Mouse (Mus musculus): ENCODE measurements around the gene Majin. TPM values are rescaled to one million over a fixed set of nuclear protein-coding genes. Genes with fewer than 3 reads are reported as not detected.

Majin gene
- polyA plus RNA-seq, 1 experiment, result not detected

DNA sequence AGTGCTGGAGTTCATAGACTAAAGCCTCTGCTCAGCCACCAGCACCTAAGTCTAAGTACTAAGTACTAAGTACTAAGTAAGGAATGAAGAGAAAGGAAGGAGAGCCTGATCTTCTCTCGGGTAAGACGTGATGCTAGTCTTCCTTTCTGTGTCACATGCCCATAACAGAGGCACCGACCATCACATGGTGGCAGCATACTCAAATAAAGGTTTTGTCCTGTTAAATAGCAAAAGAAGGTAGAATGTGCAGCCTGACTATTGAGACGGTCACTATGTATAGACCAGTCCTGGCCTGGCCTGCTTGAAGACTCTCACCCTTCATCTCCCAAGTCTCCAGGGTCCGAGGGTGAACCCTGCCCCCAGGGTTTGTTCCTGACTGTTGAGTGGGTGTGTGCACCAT is 39.3 kb upstream of the Majin start:
- no peaks in the 10 kb centered on the region for H3K79me3 ChIP-seq (ENCODE audit: low read depth)
- H3K36me3 ChIP-seq (ENCODE audit: control insufficient read depth, insufficient read depth), result no peaks in the 10 kb centered on the region
- no peak overlapping the region for H3ac ChIP-seq (ENCODE audit: control insufficient read depth, insufficient read length, low read depth)
- no peak overlapping the region for H3K4me3 ChIP-seq (ENCODE audit: insufficient read depth, poor library complexity, severe bottlenecking)
- TF ChIP-seq USF1 (IDR thresholded peaks at IDR 0.05; ENCODE audit: low read depth) (peak; percentile 3), FOSL1 (IDR thresholded peaks at IDR 0.05; ENCODE audit: insufficient read depth, low read length, poor library complexity, severe bottlenecking) (no peak)
- peaks cover 14% of the 10 kb centered on the region for H3K27me3 ChIP-seq (ENCODE audit: control insufficient read depth, insufficient read depth, insufficient read length)
- H3K79me2 ChIP-seq (ENCODE audit: control insufficient read depth, insufficient read depth), result peaks cover 8% of the 10 kb centered on the region

DNA sequence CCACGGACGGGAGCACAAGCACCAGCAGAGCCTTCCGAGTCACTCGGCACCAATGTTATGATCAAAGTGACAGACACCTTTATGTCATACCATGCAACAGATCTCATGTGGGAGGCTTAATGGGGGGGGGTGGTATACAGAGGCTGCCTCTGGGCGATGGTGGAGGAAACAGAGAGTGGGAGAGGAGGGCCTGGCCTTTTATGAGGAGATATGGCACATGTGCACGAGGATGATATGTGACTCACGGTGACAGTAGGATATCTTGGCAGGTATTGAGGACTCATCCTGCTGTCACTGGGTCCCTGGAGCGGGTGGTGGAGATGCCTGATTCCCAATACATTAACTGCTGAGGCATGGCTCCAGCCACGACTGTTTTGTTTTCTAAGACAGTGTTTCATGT is 29.0 kb upstream of the Majin start:
- no peaks in the 10 kb centered on the region for H3K79me3 ChIP-seq (ENCODE audit: low read depth)
- H3K4me3 ChIP-seq (ENCODE audit: insufficient read depth, poor library complexity, severe bottlenecking), result no peak overlapping the region
- H3K36me3 ChIP-seq (ENCODE audit: control insufficient read depth, insufficient read depth), result no peaks in the 10 kb centered on the region
- no peak overlapping the region for H3ac ChIP-seq (ENCODE audit: control insufficient read depth, insufficient read length, low read depth)
- no peaks in the 10 kb centered on the region for H3K79me2 ChIP-seq (ENCODE audit: control insufficient read depth, insufficient read depth)
- TF ChIP-seq USF1 (IDR thresholded peaks at IDR 0.05; ENCODE audit: low read depth) (no peak), FOSL1 (IDR thresholded peaks at IDR 0.05; ENCODE audit: insufficient read depth, low read length, poor library complexity, severe bottlenecking) (no peak), MAX (IDR thresholded peaks at IDR 0.05) (no peak), MYOG (IDR thresholded peaks at IDR 0.05; ENCODE audit: control insufficient read depth, extremely low read depth, insufficient read length) (no peak), CEBPB (IDR thresholded peaks at IDR 0.05; ENCODE audit: low read depth) (no peak), CTCF (IDR thresholded peaks at IDR 0.05; ENCODE audit: control insufficient read depth, insufficient read depth, insufficient read length) (no peak), MYOD1 (IDR thresholded peaks at IDR 0.05; ENCODE audit: control insufficient read depth, insufficient read length, low read depth) (no peak)
- H3K27me3 ChIP-seq (ENCODE audit: control insufficient read depth, insufficient read depth, insufficient read length), result peaks cover 52% of the 10 kb centered on the region

DNA sequence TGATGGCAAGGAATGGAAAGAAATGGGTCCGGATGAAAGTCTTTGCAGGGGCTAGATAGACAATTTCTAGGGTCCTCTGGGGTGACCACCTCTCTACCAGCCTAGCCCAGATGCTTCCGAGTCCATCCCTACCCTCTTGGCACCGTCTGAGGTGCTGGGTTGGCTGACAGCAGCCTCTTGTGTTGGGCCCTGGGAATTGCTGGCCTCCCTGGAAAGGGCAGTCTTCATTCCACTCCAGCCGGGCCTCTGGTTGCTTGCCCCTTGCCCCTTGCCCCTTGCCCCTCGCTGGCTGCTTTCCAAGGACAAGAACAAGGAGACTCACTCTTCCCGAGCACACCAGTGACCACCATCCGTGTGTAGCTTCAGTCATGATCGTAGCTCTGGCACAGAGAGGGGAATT is 27.8 kb upstream of the Majin start:
- Histone ChIP-seq H3K79me3 (ENCODE audit: low read depth) (no peaks in the 10 kb centered on the region), H3K36me3 (ENCODE audit: control insufficient read depth, insufficient read depth) (no peaks in the 10 kb centered on the region), H3ac (ENCODE audit: control insufficient read depth, insufficient read length, low read depth) (no peak overlapping the region), H3K27me3 (ENCODE audit: control insufficient read depth, insufficient read depth, insufficient read length) (peaks cover 48% of the 10 kb centered on the region), H3K4me3 (ENCODE audit: insufficient read depth, poor library complexity, severe bottlenecking) (no peak overlapping the region), H3K79me2 (ENCODE audit: control insufficient read depth, insufficient read depth) (no peaks in the 10 kb centered on the region)
- TF ChIP-seq MYOG (IDR thresholded peaks at IDR 0.05; ENCODE audit: control insufficient read depth, extremely low read depth, insufficient read length), result no peak
- TF ChIP-seq MAX (IDR thresholded peaks at IDR 0.05), result no peak
- no peak for TF ChIP-seq MYOD1 (IDR thresholded peaks at IDR 0.05; ENCODE audit: control insufficient read depth, insufficient read length, low read depth)
- TF ChIP-seq CTCF (IDR thresholded peaks at IDR 0.05; ENCODE audit: control insufficient read depth, insufficient read depth, insufficient read length), result no peak
- TF ChIP-seq USF1 (IDR thresholded peaks at IDR 0.05; ENCODE audit: low read depth), result no peak
- TF ChIP-seq FOSL1 (IDR thresholded peaks at IDR 0.05; ENCODE audit: insufficient read depth, low read length, poor library complexity, severe bottlenecking), result no peak
- TF ChIP-seq CEBPB (IDR thresholded peaks at IDR 0.05; ENCODE audit: low read depth), result no peak

DNA sequence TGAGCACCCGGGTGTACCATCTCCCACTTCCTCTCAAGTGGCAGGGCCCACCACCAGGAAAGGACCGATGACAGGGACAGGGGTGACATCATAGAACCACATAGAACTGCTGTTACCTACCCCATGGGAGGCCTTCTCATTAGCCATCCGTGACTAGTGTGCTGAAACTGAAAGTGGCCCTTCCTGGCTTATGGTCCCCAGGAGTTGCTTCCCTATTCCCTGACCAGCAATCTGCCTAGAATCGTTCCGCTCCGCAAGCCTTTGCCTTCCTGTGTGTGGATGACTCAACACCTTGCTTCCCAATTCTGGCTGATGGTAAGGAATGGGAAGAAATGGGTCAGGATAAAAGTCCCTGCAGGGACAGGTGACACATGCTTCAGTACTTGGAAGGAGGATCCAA is 27.0 kb upstream of the Majin start:
- no peaks in the 10 kb centered on the region for H3K36me3 ChIP-seq (ENCODE audit: control insufficient read depth, insufficient read depth)
- H3K79me2 ChIP-seq (ENCODE audit: control insufficient read depth, insufficient read depth), result no peaks in the 10 kb centered on the region
- peaks cover 47% of the 10 kb centered on the region for H3K27me3 ChIP-seq (ENCODE audit: control insufficient read depth, insufficient read depth, insufficient read length)
- H3K4me3 ChIP-seq (ENCODE audit: insufficient read depth, poor library complexity, severe bottlenecking), result no peak overlapping the region
- TF ChIP-seq FOSL1 (IDR thresholded peaks at IDR 0.05; ENCODE audit: insufficient read depth, low read length, poor library complexity, severe bottlenecking) (no peak), MYOG (IDR thresholded peaks at IDR 0.05; ENCODE audit: control insufficient read depth, extremely low read depth, insufficient read length) (no peak), MAX (IDR thresholded peaks at IDR 0.05) (no peak), CTCF (IDR thresholded peaks at IDR 0.05; ENCODE audit: control insufficient read depth, insufficient read depth, insufficient read length) (no peak), USF1 (IDR thresholded peaks at IDR 0.05; ENCODE audit: low read depth) (no peak), CEBPB (IDR thresholded peaks at IDR 0.05; ENCODE audit: low read depth) (no peak), MYOD1 (IDR thresholded peaks at IDR 0.05; ENCODE audit: control insufficient read depth, insufficient read length, low read depth) (no peak)
- H3K79me3 ChIP-seq (ENCODE audit: low read depth), result no peaks in the 10 kb centered on the region
- H3ac ChIP-seq (ENCODE audit: control insufficient read depth, insufficient read length, low read depth), result no peak overlapping the region

DNA sequence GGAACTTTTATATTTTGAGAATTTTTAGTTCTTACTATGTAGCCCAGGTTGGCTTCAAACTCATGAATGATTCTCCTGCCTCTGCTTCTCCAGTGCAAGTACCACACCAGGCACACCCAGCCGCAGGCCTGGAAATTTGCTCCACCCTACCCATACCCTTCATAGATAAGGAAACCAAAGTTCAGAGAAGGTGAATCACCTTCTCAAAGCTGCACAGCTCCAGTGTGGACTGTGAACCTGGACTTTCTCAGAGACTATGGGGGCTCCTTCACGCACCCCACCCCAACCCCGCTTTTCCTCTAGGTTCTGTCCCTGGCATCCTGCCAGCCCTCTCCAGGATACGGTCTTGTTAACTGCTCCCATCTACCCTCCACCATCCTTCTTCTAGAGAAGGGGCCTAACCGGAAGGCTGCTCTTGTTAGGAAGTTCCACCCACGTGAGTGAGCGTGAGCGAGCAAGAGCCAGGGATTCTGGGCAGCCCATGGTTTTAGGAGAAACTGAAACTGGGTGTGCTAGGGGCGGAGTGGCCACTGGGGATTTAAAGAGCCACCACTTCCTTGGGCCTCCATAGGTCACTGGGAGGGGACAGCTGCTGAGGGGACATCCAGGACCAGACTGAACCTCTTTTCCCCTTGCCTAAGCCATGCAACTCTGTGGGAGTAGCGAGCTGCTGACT is 20.2 kb upstream of the Majin start:
- no peaks in the 10 kb centered on the region for H3K79me3 ChIP-seq (ENCODE audit: low read depth)
- H3K27me3 ChIP-seq (ENCODE audit: control insufficient read depth, insufficient read depth, insufficient read length), result peaks cover 3% of the 10 kb centered on the region
- TF ChIP-seq CEBPB (IDR thresholded peaks at IDR 0.05; ENCODE audit: low read depth), result no peak
- no peak for TF ChIP-seq CTCF (IDR thresholded peaks at IDR 0.05; ENCODE audit: control insufficient read depth, insufficient read depth, insufficient read length)
- no peak for TF ChIP-seq USF1 (IDR thresholded peaks at IDR 0.05; ENCODE audit: low read depth)
- TF ChIP-seq MYOD1 (IDR thresholded peaks at IDR 0.05; ENCODE audit: control insufficient read depth, insufficient read length, low read depth), result no peak
- TF ChIP-seq MAX (IDR thresholded peaks at IDR 0.05), result no peak
- TF ChIP-seq MYOG (IDR thresholded peaks at IDR 0.05; ENCODE audit: control insufficient read depth, extremely low read depth, insufficient read length), result no peak
- no peak for TF ChIP-seq FOSL1 (IDR thresholded peaks at IDR 0.05; ENCODE audit: insufficient read depth, low read length, poor library complexity, severe bottlenecking)
- H3K79me2 ChIP-seq (ENCODE audit: control insufficient read depth, insufficient read depth), result no peaks in the 10 kb centered on the region
- H3K4me3 ChIP-seq (ENCODE audit: insufficient read depth, poor library complexity, severe bottlenecking), result no peak overlapping the region
- no peak overlapping the region for H3ac ChIP-seq (ENCODE audit: control insufficient read depth, insufficient read length, low read depth)
- no peaks in the 10 kb centered on the region for H3K36me3 ChIP-seq (ENCODE audit: control insufficient read depth, insufficient read depth)

DNA sequence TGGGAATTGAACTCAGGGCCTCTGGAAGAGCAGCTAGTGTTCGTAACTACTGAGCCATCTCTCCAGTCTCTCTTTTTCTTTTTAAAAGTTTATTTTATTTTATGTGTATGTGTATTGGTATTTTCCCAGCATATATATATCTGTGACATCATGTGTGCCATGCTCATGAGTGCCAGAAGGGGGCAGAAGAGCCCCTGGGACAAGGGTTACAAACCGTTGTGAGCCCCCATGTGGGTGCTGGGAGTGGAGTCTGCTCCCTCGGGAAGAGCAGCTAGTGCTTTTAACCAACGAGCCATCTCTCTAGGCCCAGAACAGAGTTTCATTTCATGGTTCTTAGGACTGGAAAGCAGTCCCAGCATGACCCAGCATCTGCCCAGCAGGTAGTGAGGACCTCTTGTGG is 17.4 kb upstream of the Majin start:
- no peak overlapping the region for H3K4me3 ChIP-seq (ENCODE audit: insufficient read depth, poor library complexity, severe bottlenecking)
- TF ChIP-seq MYOG (IDR thresholded peaks at IDR 0.05; ENCODE audit: control insufficient read depth, extremely low read depth, insufficient read length), result no peak
- no peak for TF ChIP-seq CEBPB (IDR thresholded peaks at IDR 0.05; ENCODE audit: low read depth)
- TF ChIP-seq FOSL1 (IDR thresholded peaks at IDR 0.05; ENCODE audit: insufficient read depth, low read length, poor library complexity, severe bottlenecking), result no peak
- no peak for TF ChIP-seq USF1 (IDR thresholded peaks at IDR 0.05; ENCODE audit: low read depth)
- TF ChIP-seq MYOD1 (IDR thresholded peaks at IDR 0.05; ENCODE audit: control insufficient read depth, insufficient read length, low read depth), result no peak
- no peak overlapping the region for H3ac ChIP-seq (ENCODE audit: control insufficient read depth, insufficient read length, low read depth)
- peaks cover 11% of the 10 kb centered on the region for H3K27me3 ChIP-seq (ENCODE audit: control insufficient read depth, insufficient read depth, insufficient read length)
- H3K79me2 ChIP-seq (ENCODE audit: control insufficient read depth, insufficient read depth), result no peaks in the 10 kb centered on the region
- H3K36me3 ChIP-seq (ENCODE audit: control insufficient read depth, insufficient read depth), result no peaks in the 10 kb centered on the region
- no peaks in the 10 kb centered on the region for H3K79me3 ChIP-seq (ENCODE audit: low read depth)

Data from C2C12 (cell line).